Mouse (Mus musculus): ENCODE results near the gene Trpm3.

The Trpm3 gene

DNA sequence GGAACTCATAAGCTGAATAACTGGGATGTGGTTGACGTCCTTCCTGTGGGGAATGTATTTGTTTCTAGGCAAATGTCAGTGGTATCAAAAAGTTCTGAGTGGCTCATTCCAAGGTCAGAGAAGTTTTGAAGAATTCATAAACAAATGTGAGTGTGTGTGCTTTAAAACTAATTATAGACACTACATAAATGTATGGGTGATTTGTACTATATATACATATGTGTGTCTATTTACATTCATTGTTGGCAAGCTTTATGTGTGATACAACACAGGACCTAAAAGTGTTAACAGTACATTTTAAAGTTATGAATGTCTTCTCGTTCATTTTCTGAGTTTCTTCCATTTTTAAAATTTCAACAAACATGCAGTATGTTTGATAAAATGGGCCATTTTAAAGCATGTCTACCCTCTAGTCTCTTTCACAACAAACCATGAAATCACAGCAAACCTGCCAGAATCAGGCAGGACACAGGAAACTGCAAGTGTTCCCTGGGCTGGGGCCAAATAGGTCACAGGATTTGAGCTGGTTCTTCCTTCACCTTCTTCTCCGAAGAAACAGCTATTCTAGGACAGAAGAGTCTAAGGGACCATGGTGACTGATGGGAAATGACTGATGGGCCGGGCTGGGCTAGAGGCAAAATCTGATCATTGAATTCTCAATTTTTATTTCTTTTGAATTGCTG, 334.3 kb downstream of the Trpm3 start:
- no peak for DNase-seq (ENCODE audit: low spot score in 2 of 2)

DNA sequence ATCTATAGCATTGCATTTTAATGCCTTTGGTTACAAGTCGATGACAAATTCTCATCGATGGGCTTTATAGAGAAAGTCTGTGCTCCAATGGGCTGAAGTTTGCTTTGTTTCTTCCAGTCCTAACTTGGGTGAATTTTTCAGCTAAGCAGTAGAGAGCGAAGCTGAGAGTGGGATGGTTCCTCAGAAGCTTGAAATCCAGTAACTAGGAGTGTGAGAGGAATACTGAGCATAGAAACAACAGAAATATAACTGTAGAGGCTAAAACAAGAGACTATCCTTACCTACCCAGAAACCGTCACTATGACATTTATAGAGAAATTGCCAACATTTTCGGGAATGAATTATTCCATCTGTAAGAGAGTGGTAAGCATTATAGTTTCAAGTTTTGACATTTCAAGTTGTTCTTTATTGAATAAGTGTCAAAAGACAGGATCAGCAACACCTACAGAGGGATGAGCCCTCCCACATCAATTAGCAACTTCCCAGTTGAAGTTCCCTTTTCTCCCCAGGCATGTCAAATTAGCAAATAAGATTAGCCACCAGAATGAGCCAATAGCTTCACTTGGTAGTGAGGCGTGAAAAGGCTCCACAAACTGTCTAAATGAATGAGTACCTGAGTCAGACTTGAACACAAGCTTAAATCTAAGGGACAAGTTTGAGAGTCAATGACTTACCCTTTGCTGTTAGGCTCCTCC, 339.6 kb downstream of the Trpm3 start:
- peak in 1 of 2 experiments; percentile 16 for DNase-seq (ENCODE audit: low spot score in 2 of 2)

GRCm38 (mm10) chr19:22503469-22503868, 364.6 kb downstream of the Trpm3 start:
- DNase-seq (ENCODE audit: low spot score in 2 of 2), result no peak

DNA sequence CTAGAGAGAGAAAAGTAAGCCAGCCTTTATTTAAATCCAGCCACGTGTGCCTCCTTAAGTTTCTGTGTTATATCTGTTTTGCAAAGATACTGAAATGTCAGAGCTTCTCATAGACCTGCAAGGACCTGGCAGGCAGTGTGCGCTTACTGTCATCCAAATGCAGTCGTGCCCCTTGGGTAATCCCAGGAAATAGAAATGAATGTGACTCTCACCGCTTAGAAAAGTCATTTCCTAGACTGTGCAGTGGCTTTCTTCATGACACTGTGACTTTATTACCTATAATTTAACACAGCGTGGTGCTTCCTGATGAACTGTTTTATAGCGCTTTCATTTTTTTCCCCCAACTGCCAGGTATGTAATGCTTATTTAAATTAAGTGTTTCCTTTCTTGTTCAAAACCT, 379.7 kb downstream of the Trpm3 start:
- no peak for DNase-seq (ENCODE audit: low spot score in 2 of 2)

DNA sequence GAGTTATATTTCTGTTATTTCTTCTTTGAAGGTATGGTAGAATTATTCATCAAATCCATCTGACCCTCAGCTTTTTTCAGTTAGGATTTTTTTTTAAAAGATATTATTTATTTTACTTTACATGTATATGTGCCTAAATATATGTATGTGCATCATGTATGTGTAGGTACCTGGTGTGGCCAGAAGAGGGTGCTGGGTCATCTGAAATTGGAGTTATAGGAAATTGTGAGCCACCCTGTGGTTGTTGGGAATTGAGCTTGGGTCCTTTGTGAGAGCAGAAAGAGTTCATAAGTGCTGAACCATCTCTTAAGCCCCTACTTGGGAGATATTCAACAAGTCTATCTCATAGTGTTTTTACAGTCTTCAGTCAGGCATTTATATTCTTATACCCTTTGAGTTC, 389.1 kb downstream of the Trpm3 start:
- DNase-seq (ENCODE audit: low spot score in 2 of 2), result no peak

DNA sequence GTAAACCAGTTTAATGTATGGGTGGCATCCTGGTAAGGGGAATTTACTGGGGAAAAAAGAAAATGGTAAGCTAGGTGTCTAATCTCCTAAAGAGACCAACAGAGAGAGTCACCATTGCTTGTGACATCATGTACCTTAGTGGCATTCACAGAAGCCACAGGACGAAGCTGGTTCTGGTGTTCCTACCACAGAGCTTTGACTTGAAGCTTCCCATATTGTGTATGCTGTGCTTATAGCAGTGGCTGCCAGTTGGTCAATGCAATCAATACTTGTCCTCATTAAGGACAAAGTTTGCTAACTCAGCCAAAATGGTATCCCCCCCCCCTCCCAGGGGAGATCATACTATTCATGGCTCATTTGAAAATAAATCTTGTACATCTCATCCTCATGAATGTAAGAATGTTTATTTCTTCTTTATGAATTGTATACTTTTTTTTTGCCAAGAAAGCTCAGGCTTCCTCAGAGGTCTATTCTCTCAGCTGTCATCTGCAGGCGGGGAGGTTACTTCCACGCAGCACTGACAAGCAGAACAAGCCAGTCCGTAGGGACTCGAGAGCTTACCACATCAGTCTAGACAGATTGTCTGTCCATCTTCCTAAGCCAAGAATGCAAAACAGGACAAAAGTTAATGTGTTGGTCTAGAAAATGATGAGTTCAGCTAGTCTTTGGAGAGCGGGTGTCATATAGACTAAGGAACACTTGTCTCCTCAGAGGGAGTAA, 404.3 kb downstream of the Trpm3 start:
- DNase-seq (ENCODE audit: low spot score in 2 of 2), result no peak

DNA sequence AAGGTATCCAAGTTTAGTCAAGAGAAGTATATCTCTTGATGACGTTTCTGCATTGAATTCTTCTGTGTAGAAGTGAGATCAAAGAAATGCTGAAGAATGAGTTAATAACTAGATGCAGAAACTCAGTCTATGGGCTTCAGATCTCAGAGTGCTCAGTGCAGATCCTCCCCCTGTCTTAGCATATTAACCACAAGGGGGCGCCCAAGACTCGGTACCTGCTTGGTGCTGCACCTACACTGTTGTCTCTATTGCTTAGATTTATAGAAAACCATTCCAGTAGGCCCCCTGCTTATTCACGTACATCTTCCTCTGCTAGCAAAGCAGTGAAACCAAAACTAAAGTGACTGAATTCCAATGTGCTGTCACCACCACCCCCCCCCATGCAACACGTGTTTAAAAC, 413.3 kb downstream of the Trpm3 start:
- DNase-seq (ENCODE audit: low spot score in 2 of 2), result peak; percentile 56 to 71

GRCm38 (mm10) chr19:22554421-22554941, 415.6 kb downstream of the Trpm3 start:
- peak; percentile 29 to 49 for DNase-seq (ENCODE audit: low spot score in 2 of 2)

DNA sequence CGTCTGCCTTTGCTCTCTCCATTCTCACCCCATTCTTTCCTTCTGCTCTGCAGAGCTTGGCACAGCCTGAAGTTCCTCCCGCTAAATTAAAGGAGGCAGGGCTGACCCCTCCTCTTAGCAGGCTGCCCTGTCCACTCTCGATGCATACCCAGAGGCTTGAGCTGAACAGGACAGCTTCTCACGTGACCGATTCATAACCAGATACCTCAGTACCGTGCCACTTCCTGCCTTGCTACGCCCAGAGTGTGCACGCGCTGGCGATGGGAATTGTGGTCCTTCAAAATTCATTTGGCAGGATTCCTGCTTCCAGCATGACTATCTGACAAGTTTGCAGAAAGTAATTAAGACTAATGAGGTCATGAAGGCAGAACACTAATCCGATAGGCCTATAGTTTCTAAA, 433.6 kb downstream of the Trpm3 start:
- DNase-seq (ENCODE audit: low spot score in 2 of 2), result no peak

GRCm38 (mm10) chr19:22572849-22573248, 434.0 kb downstream of the Trpm3 start:
- peak in 1 of 2 experiments; percentile 38 for DNase-seq (ENCODE audit: low spot score in 2 of 2)

DNA sequence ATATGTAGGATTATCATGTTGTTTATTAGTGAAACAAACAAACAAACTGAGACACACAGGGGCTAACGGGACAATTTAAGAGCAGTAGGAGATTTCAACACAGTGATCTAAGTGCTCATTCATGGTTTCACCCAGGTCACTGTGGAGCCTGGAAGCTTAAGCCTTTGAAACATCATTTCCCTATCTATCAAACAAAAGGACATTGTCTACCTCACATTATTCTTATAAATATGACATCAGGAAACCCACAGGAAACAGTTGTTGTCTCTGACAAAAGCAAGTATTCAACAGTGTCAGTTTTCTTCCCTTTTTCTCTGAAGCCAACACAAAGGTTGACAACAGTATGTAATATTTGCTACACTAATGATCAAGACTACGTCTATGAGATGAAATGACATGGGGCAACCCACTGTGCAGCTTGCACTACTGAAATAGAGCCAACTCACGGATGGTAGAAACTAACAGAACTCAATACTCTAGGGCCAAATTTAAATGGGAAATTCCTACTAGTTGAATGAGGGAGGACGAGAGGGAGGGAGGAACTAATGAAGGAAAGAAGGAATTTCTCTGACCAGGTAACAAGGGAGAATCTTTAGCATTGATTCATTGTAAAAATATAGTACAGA, 443.4 kb downstream of the Trpm3 start:
- no peak for DNase-seq (ENCODE audit: low spot score in 2 of 2)

DNA sequence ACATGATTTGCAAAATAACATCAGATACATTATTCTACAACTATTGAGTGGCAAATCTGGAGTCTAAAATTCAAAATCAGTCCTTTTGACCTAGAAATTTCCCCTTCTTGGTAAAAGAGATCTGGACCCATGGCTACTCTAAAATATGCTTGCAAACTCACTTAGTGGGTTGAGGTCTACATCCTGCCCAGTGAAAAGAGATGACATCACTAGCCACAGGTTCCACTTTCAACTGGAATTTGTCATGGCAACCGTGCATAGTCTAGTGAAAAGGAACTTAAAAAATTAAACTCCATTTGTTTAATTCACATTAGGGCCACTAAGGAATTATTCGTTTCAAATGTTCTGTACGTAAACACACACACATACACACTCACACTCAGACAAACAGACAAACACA, 455.6 kb downstream of the Trpm3 start:
- DNase-seq (ENCODE audit: low spot score in 2 of 2), result no peak

DNA sequence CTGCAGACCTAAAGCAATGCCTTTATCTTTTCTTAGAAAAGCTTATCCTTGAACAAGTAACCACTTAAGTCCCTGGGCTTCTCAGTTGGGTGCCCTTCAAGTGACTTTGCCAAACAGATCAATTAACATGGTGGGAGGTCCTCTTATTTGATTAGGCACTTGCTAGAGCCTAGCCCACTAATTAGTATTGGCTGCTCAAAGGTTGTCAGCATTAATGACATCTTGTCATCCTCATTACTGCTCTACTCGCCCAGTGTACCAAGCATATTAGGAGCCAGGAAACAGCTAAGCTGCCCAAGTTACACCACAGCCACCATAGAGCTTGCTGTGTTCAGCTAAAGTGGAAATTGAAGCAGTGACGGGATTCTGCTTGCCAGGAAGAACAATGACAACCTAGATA, 456.4 kb downstream of the Trpm3 start:
- no peak for DNase-seq (ENCODE audit: low spot score in 2 of 2)

DNA sequence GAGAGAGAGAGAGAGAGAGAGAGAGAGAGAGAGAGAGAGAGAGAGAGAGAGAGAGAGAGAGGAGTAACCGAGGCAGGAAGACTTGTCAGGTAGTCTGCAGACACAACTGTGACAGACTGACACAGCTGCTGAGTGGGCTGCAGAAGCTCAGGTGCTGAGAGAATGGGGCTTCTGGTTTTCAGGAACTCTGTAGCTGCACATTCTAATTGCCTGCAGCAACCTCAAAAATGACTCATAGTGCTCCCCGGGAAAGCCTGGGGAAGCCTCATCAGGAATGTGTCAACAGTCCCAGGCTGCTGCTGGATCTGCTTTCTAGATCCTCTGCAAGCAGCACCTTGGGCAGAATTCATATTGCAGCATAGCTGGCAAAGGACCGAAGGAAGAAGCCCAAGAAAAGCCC, 457.9 kb downstream of the Trpm3 start:
- peak; percentile 57 to 70 for DNase-seq (ENCODE audit: low spot score in 2 of 2)

- peak in 1 of 2 experiments; percentile 31 for DNase-seq (ENCODE audit: low spot score in 2 of 2)
Measured at GRCm38 (mm10) chr19:22604322-22604721, 465.5 kb downstream of the Trpm3 start.

DNA sequence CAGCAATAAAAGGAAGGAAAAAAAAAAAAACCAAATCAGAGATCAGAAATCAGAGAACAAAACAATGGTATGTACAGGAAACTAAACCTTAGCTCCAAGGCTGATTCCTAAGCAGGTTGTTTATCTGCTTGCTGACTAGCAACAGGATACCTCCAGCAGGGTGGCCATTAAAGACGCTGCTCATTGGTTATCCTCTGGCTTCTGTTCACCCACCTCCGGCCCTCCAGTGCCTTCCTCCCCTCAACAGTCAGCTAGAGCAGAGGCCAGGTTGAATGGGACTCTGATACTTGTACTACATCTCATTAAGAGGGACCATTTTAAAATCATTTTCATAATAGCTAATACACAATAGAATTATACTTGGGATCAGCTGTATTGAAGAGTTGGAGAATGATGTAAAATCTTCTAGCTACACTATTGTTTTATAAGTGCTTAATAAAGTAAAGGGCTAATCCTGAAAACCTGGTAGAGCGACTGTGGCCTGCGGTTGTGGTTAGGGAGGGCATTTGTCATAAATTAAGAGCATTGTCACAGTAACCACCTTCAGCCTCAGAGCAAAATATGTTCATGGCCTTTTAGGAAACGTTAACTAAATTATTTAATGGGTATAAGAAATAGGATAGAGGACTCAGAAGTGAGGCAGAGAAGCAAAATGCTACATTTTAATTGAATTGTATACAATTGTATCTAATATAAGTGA, 469.3 kb downstream of the Trpm3 start:
- DNase-seq (ENCODE audit: low spot score in 2 of 2), result no peak

GRCm38 (mm10) chr19:22611621-22612020, 472.8 kb downstream of the Trpm3 start:
- DNase-seq (ENCODE audit: low spot score in 2 of 2), result no peak

DNA sequence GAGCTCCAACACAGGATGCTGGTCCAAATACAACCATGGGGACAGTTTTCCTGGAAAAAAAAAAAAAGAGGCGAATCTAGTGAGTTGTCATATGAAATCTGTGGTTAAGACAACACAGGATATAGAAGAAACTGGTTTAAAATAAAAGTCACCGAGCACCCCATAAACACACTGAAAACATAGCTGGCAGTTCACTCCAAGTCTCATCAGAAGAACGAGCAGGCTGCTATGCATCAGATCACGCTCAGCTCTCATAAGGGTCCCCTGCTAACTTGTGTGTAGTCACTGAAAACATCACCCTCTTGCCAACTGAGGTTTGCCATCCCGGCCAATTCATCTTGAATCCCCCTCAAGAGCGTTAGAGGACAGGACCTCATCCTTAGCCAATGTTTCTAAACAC, 476.5 kb downstream of the Trpm3 start:
- DNase-seq (ENCODE audit: low spot score in 2 of 2), result no peak

DNA sequence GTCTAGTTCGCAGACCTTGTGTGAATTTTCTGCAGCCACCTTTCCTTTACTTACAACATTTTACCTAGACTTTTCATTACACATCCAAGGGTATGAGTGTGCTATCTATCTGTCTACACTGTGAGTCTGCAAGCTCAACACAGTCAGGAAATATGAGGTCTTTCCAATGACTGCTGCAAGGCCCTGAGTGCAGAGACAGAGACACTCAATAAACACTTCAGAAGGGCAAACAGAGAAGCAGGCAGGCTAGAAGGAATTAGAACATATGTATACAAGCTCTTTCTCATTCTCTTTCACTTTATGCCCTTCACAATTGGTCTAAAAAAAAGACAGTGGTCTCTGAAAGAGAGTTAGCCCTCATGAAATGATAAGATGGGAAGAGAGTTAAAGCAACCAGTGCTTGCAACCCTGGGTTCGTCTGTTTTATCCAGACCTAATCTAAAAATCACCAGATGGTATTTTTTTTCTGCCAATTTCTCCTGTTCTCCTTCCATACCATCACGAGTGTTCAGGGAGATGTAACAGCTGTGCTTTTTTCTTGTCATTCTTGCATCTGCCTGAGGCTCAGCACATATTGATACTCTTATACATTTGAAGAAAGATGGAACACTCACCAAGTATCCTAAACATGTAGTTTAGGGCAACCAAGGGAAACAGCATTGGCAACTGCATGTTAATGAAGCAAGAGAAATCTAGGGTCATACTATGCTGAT, 486.1 kb downstream of the Trpm3 start:
- DNase-seq (ENCODE audit: low spot score in 2 of 2), result no peak

DNA sequence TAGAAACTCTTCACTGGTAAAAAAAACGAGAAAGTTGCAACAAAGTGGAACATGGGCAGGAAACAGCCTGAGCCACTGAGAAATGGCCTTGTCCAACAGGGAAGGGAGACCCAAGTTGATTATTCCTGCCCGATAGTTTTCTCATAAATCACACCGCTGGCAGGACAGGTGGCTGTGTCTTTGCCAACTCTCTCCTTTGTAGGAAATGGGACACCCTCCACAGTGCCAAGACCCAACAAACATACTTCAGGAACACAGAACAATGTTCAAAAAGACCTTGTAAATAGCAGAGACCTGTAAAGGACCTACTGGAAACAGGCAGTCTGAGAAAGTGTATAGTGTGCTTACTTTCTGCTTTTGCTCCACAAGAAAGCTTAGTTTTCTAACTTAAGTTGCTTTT, 490.0 kb downstream of the Trpm3 start:
- no peak for DNase-seq (ENCODE audit: low spot score in 2 of 2)

- DNase-seq (ENCODE audit: low spot score in 2 of 2), result peak; percentile 43 to 70
Measured at GRCm38 (mm10) chr19:22631316-22631715, 492.5 kb downstream of the Trpm3 start.
